Mouse (Mus musculus): ENCODE results near the gene Crb1.

The Crb1 gene

DNA sequence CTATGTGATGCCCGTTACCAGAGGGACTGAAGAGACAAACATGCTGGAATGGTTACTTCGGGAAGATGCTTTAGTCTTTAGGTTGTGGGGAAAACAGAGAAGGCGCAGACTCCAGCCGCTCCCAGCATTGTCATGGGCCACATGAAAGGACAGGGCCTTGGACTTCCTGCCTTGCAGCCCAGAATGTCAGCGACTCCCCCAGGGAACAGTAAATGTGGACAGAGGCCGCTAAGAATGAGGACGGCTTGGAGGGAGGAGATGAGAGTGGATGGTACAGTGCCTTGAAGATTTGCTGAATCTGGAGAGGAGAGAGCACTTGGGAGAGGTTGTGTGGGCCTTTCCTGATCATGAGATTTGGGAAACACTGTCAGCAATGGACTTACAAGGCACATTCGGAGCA is 161.6 kb downstream of the Crb1 start:
- WGBS: 79% methylated on average over 8 of the region's 8 CpGs

GRCm38 (mm10) chr1:139210505-139210904 is 166.4 kb downstream of the Crb1 start:
- WGBS: 58% methylated on average over 4 of the region's 4 CpGs

DNA sequence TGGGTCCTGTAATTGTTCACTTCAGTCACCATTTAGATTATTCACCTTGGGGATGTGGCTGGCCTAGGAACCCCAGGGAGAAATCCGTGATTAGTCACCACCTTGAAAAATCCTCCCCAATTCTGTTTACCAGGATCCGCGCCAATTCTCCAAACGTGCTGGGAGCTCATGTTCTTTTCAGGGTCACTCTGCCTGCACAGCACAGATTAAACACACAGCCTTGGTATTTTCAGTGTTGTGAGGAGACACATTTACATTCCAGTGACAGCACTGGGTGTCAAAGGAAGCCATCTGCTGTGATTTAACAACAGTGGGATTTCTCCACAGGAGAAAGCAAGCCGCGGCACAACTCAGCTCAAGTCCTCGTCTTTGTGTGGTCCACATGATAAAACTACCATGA is 167.1 kb downstream of the Crb1 start:
- WGBS: 21% methylated on average over 7 of the region's 7 CpGs

DNA sequence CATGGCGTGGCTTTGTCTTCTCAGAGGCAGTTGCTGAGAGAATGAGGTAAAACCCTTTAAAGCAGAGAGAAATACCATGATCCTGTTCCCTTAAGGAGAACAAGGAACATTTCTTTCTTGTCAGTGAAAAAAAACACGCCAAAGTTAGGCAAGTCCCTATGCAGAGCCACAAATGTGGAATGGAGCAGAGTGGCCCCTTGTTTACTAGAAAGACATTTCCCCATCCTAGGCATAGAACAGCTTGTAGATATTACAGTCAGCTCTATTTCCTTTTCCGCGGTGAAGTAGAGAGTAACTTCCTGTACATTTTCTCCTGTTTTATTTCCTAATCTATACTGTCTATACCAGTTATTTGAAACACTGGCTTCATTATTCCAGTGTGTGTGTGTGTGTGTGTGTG is 170.6 kb downstream of the Crb1 start:
- 71% methylated on average over 4 of the region's 4 CpGs for WGBS

GRCm38 (mm10) chr1:139203026-139203425 is 173.9 kb downstream of the Crb1 start:
- 47% methylated on average over 5 of the region's 5 CpGs for WGBS

- WGBS: 43% methylated on average over 5 of the region's 5 CpGs
These were observed 182.4 kb downstream of the Crb1 start for GRCm38 (mm10) chr1:139194428-139195028.

- 69% methylated on average over 2 of the region's 2 CpGs for WGBS
These were observed 182.9 kb downstream of the Crb1 start for GRCm38 (mm10) chr1:139194011-139194410.

GRCm38 (mm10) chr1:139192635-139193034 is 184.3 kb downstream of the Crb1 start:
- 55% methylated on average over 3 of the region's 3 CpGs for WGBS

DNA sequence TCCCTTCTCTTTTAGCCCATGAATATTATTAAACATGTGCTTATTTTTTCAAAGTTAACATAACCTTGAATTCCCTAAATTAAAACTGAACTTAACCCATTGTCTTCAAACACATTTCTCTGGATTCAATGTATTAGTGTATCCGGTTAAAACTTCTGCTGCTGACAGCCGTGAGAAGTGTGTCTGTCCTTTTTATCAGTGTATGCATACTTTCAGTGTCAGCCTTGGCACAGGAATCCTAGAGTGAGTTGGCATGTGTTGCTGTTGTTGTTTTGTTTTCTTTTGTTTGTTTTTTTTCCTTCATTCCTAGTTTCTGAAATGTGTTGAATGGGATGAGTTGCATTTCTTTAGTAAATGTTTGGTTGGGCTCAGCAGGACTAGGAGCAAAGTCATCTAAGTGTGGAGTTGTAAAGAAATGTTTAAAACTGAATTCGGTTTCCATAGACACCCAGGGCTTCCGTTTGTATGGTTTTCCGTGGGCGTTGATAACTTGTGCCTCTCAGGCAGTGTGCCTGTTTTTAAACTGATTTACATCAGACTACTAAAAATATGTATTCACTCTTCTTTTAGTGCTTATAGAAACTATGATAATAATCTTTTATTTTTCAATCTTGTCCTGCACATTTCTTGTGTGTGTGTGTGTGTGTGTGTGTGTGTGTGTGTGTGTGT is 196.3 kb downstream of the Crb1 start:
- 24% methylated on average over 6 of the region's 6 CpGs for WGBS

DNA sequence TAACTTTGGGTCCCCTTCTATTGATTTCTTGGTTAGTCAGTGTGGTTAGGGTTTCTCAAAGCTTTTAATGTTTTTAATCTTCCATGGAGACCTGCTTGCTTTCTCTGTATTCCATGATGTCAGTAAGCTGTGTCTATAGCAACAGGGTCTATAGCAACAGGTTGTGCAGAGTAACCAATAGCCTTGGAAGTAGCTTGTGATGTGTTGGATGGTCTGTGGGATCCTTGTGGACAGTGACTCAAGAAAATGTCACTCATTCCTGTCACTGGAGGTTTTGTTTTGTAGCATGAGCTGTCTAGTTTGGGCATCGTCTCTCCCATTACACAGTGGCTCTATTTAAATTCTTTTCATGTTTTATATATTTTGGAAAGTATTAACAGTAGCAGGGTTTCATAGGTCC is 197.2 kb downstream of the Crb1 start:
- WGBS: 60% methylated on average over 1 of the region's 1 CpGs

- WGBS: 77% methylated on average over 3 of the region's 3 CpGs
These were observed 202.7 kb downstream of the Crb1 start for GRCm38 (mm10) chr1:139174058-139174832.

DNA sequence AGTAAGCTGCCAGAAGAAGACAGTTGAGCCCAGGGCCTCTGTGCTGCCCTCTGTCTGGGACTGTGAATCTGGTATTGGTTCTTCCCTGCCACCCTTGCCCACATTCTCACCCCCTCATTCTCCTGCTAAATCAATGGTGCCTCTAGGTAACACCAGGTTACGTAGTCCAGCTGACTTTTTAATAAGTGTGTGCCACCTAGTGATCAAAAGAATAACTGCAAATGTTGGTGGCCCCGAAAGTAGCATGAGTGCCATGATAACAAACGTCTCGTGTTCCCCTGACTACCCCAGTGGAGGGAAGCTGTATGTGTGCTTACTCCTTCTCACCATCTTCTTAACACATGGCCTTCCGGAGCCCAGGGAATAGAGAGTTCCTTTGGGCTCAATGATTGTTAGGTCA is 214.1 kb downstream of the Crb1 start:
- 43% methylated on average over 5 of the region's 5 CpGs for WGBS

GRCm38 (mm10) chr1:139161619-139162018 is 215.3 kb downstream of the Crb1 start:
- 44% methylated on average over 3 of the region's 3 CpGs for WGBS

DNA sequence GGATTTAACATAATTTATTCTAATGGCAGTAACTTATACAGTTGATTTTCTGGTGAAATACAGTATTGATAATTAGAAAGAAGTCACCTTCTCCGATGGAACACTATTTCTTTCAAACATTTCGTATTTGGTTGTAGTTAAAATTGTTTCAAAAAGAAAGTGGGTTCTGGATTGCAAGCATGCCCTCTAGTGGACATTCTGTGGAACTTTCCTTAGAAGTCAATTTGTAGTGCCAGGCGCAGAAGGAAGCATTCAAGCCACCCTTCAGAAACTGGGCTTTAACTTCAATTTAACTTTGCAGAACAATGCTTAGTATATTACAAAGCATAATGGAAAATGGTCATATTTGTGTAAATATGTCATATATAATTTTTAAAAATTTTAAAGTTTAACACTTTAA is 220.5 kb downstream of the Crb1 start:
- WGBS: 9% methylated on average over 3 of the region's 3 CpGs

GRCm38 (mm10) chr1:139153493-139153892 is 223.4 kb downstream of the Crb1 start:
- 67% methylated on average over 6 of the region's 6 CpGs for WGBS

- 92% methylated on average over 2 of the region's 2 CpGs for whole genome bisulfite sequencing
These were observed 223.9 kb downstream of the Crb1 start for GRCm38 (mm10) chr1:139153006-139153405.
